Mouse (Mus musculus): Measurements from ENCODE around the gene a. TPM values are rescaled to one million over a fixed set of nuclear protein-coding genes. Genes with fewer than 3 reads are reported as not detected.

a gene
- polyA plus RNA-seq, 1 experiment = not detected

DNA sequence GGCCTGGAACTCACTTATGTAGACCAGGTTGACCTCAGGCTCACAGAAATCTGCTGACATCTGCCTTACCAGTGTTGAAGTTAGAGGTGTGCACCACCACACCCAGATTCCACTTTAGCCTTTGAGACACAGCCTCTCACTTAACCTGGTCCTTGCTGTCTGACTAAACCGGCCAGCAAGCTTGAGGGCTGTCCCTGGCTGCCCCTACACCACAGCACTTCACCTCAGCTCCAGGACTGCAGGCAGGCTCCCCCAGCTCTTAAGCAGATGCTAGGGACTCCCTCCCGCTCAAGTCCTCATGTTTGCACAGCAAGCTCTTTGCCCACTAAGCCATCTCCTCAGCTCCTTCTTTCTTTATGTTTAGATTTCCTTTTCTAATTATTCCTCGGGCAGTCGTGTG lies 248.8 kb downstream of the a start:
- Histone ChIP-seq H3K79me2 (ENCODE audit: control insufficient read depth, insufficient read depth) (no peaks in the 10 kb centered on the region), H3ac (ENCODE audit: control insufficient read depth, insufficient read length, low read depth) (no peak overlapping the region), H3K79me3 (ENCODE audit: low read depth) (no peaks in the 10 kb centered on the region), H3K4me3 (ENCODE audit: insufficient read depth, poor library complexity, severe bottlenecking) (no peak overlapping the region), H3K36me3 (ENCODE audit: control insufficient read depth, insufficient read depth) (no peaks in the 10 kb centered on the region), H3K27me3 (ENCODE audit: control insufficient read depth, insufficient read depth, insufficient read length) (no peaks in the 10 kb centered on the region)
- TF ChIP-seq CEBPB (IDR thresholded peaks at IDR 0.05; ENCODE audit: low read depth) (no peak), CTCF (IDR thresholded peaks at IDR 0.05; ENCODE audit: control insufficient read depth, insufficient read depth, insufficient read length) (no peak), FOSL1 (IDR thresholded peaks at IDR 0.05; ENCODE audit: insufficient read depth, low read length, poor library complexity, severe bottlenecking) (no peak), MAX (IDR thresholded peaks at IDR 0.05) (no peak), MYOG (IDR thresholded peaks at IDR 0.05; ENCODE audit: control insufficient read depth, extremely low read depth, insufficient read length) (no peak), USF1 (IDR thresholded peaks at IDR 0.05; ENCODE audit: low read depth) (no peak), MYOD1 (IDR thresholded peaks at IDR 0.05; ENCODE audit: control insufficient read depth, insufficient read length, low read depth) (no peak)

GRCm38 (mm10) chr2:155044542-155044941 lies 253.3 kb downstream of the a start:
- H3ac ChIP-seq (ENCODE audit: control insufficient read depth, insufficient read length, low read depth) = no peak overlapping the region
- no peaks in the 10 kb centered on the region for H3K27me3 ChIP-seq (ENCODE audit: control insufficient read depth, insufficient read depth, insufficient read length)
- H3K4me3 ChIP-seq (ENCODE audit: insufficient read depth, poor library complexity, severe bottlenecking) = no peak overlapping the region
- TF ChIP-seq CTCF (IDR thresholded peaks at IDR 0.05; ENCODE audit: control insufficient read depth, insufficient read depth, insufficient read length) = no peak
- no peak for TF ChIP-seq USF1 (IDR thresholded peaks at IDR 0.05; ENCODE audit: low read depth)
- no peak for TF ChIP-seq MYOD1 (IDR thresholded peaks at IDR 0.05; ENCODE audit: control insufficient read depth, insufficient read length, low read depth)
- no peak for TF ChIP-seq MYOG (IDR thresholded peaks at IDR 0.05; ENCODE audit: control insufficient read depth, extremely low read depth, insufficient read length)
- TF ChIP-seq MAX (IDR thresholded peaks at IDR 0.05) = no peak
- no peak for TF ChIP-seq CEBPB (IDR thresholded peaks at IDR 0.05; ENCODE audit: low read depth)
- TF ChIP-seq FOSL1 (IDR thresholded peaks at IDR 0.05; ENCODE audit: insufficient read depth, low read length, poor library complexity, severe bottlenecking) = no peak
- no peaks in the 10 kb centered on the region for H3K79me3 ChIP-seq (ENCODE audit: low read depth)
- H3K79me2 ChIP-seq (ENCODE audit: control insufficient read depth, insufficient read depth) = no peaks in the 10 kb centered on the region
- no peaks in the 10 kb centered on the region for H3K36me3 ChIP-seq (ENCODE audit: control insufficient read depth, insufficient read depth)

- Histone ChIP-seq H3K79me2 (ENCODE audit: control insufficient read depth, insufficient read depth) (no peaks in the 10 kb centered on the region), H3K79me3 (ENCODE audit: low read depth) (no peaks in the 10 kb centered on the region), H3K4me3 (ENCODE audit: insufficient read depth, poor library complexity, severe bottlenecking) (no peak overlapping the region), H3ac (ENCODE audit: control insufficient read depth, insufficient read length, low read depth) (no peak overlapping the region), H3K36me3 (ENCODE audit: control insufficient read depth, insufficient read depth) (no peaks in the 10 kb centered on the region), H3K27me3 (ENCODE audit: control insufficient read depth, insufficient read depth, insufficient read length) (no peaks in the 10 kb centered on the region)
- no peak for TF ChIP-seq CEBPB (IDR thresholded peaks at IDR 0.05; ENCODE audit: low read depth)
- no peak for TF ChIP-seq MAX (IDR thresholded peaks at IDR 0.05)
- TF ChIP-seq MYOD1 (IDR thresholded peaks at IDR 0.05; ENCODE audit: control insufficient read depth, insufficient read length, low read depth) = no peak
- TF ChIP-seq FOSL1 (IDR thresholded peaks at IDR 0.05; ENCODE audit: insufficient read depth, low read length, poor library complexity, severe bottlenecking) = no peak
- no peak for TF ChIP-seq CTCF (IDR thresholded peaks at IDR 0.05; ENCODE audit: control insufficient read depth, insufficient read depth, insufficient read length)
- TF ChIP-seq MYOG (IDR thresholded peaks at IDR 0.05; ENCODE audit: control insufficient read depth, extremely low read depth, insufficient read length) = no peak
- TF ChIP-seq USF1 (IDR thresholded peaks at IDR 0.05; ENCODE audit: low read depth) = no peak
These were observed 253.9 kb downstream of the a start for GRCm38 (mm10) chr2:155045075-155045474.

DNA sequence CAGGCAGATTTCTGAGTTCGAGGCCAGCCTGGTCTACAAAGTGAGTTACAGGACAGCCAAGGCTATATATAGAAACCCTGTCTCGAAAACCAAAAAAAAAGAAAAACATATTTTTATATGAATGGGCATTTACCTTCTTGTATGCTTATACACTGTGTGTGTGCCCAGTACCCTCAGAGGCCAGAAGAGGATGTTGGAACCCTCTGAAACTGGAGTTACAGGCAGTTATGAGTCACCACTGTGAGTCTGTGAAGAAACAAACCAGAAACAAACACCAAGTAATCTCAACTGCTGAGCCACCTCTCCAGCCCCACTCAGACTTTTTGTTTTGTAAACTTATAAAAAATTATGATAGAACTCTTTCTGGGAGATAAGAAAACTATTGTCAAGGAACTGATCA lies 255.6 kb downstream of the a start:
- no peak for TF ChIP-seq FOSL1 (IDR thresholded peaks at IDR 0.05; ENCODE audit: insufficient read depth, low read length, poor library complexity, severe bottlenecking)
- no peak for TF ChIP-seq CTCF (IDR thresholded peaks at IDR 0.05; ENCODE audit: control insufficient read depth, insufficient read depth, insufficient read length)
- TF ChIP-seq MYOG (IDR thresholded peaks at IDR 0.05; ENCODE audit: control insufficient read depth, extremely low read depth, insufficient read length) = no peak
- no peak for TF ChIP-seq USF1 (IDR thresholded peaks at IDR 0.05; ENCODE audit: low read depth)
- TF ChIP-seq CEBPB (IDR thresholded peaks at IDR 0.05; ENCODE audit: low read depth) = no peak
- TF ChIP-seq MAX (IDR thresholded peaks at IDR 0.05) = no peak
- no peak for TF ChIP-seq MYOD1 (IDR thresholded peaks at IDR 0.05; ENCODE audit: control insufficient read depth, insufficient read length, low read depth)
- no peaks in the 10 kb centered on the region for H3K27me3 ChIP-seq (ENCODE audit: control insufficient read depth, insufficient read depth, insufficient read length)

GRCm38 (mm10) chr2:155047452-155048178 lies 256.4 kb downstream of the a start:
- TF ChIP-seq MYOG (IDR thresholded peaks at IDR 0.05; ENCODE audit: control insufficient read depth, extremely low read depth, insufficient read length) = no peak
- TF ChIP-seq MYOD1 (IDR thresholded peaks at IDR 0.05; ENCODE audit: control insufficient read depth, insufficient read length, low read depth) = no peak
- TF ChIP-seq CEBPB (IDR thresholded peaks at IDR 0.05; ENCODE audit: low read depth) = no peak
- TF ChIP-seq USF1 (IDR thresholded peaks at IDR 0.05; ENCODE audit: low read depth) = no peak
- no peak for TF ChIP-seq CTCF (IDR thresholded peaks at IDR 0.05; ENCODE audit: control insufficient read depth, insufficient read depth, insufficient read length)
- no peak for TF ChIP-seq FOSL1 (IDR thresholded peaks at IDR 0.05; ENCODE audit: insufficient read depth, low read length, poor library complexity, severe bottlenecking)
- no peak for TF ChIP-seq MAX (IDR thresholded peaks at IDR 0.05)
- Histone ChIP-seq H3K79me2 (ENCODE audit: control insufficient read depth, insufficient read depth) (no peaks in the 10 kb centered on the region), H3K79me3 (ENCODE audit: low read depth) (no peaks in the 10 kb centered on the region), H3K27me3 (ENCODE audit: control insufficient read depth, insufficient read depth, insufficient read length) (no peaks in the 10 kb centered on the region), H3ac (ENCODE audit: control insufficient read depth, insufficient read length, low read depth) (no peak overlapping the region), H3K36me3 (ENCODE audit: control insufficient read depth, insufficient read depth) (no peaks in the 10 kb centered on the region), H3K4me3 (ENCODE audit: insufficient read depth, poor library complexity, severe bottlenecking) (no peak overlapping the region)

More for the DNA sequence above, 255.6 kb downstream of the a start:
- H3K79me2 ChIP-seq (ENCODE audit: control insufficient read depth, insufficient read depth) = no peaks in the 10 kb centered on the region
- no peak overlapping the region for H3ac ChIP-seq (ENCODE audit: control insufficient read depth, insufficient read length, low read depth)
- H3K4me3 ChIP-seq (ENCODE audit: insufficient read depth, poor library complexity, severe bottlenecking) = no peak overlapping the region
- H3K79me3 ChIP-seq (ENCODE audit: low read depth) = no peaks in the 10 kb centered on the region
- no peaks in the 10 kb centered on the region for H3K36me3 ChIP-seq (ENCODE audit: control insufficient read depth, insufficient read depth)
